Mouse (Mus musculus): ENCODE results near the gene B3galt5. TPM values are rescaled to one million over a fixed set of nuclear protein-coding genes. Genes with fewer than 3 reads are reported as not detected.

B3galt5 gene
- total RNA-seq, 1 experiment: not detected

DNA sequence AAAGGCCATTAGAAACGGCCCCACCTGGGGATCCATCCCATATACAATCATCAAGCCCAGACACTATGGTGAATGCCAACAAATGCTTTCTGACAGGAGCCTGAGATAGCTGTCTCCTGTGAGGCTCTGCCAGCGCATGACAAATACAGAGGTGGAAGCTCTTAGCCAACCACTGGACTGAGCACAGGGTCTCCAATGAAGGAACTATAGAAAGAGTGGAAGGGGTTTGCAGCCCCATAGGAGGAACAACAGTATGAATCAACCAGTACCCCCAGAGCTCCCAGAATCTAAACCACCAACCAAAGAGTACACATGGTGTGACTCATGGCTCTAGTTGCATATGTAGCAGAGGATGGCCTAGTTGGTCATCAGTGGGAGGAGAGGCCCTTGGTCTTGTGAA, 36.1 kb downstream of the B3galt5 start:
- TF ChIP-seq ZNF384 (IDR thresholded peaks at IDR 0.05; ENCODE audit: low read depth, low read length) (no peak), MAFK (IDR thresholded peaks at IDR 0.05; ENCODE audit: insufficient read depth, low read depth, low read length) (no peak), HCFC1 (IDR thresholded peaks at IDR 0.05; ENCODE audit: borderline replicate concordance, insufficient read depth, low read length) (no peak), ZC3H11A (IDR thresholded peaks at IDR 0.05; ENCODE audit: borderline replicate concordance, low read depth, low read length) (no peak)
- Histone ChIP-seq H3K4me1 (ENCODE audit: control insufficient read depth in 2 of 2, insufficient read depth in 2 of 2, low read length in 2 of 2, poor library complexity in 1 of 2) (no peaks in the 10 kb centered on the region), H3K27ac (ENCODE audit: insufficient read depth, low read depth, low read length, poor library complexity, severe bottlenecking) (no peak overlapping the region), H3K36me3 (ENCODE audit: control insufficient read depth, insufficient read depth, low read length, poor library complexity, severe bottlenecking) (no peaks in the 10 kb centered on the region), H3K4me3 (ENCODE audit: insufficient read depth in 1 of 2, low read depth in 1 of 2, low read length in 2 of 2, poor library complexity in 1 of 2, severe bottlenecking in 1 of 2) (no peak overlapping the region), H3K9ac (ENCODE audit: insufficient read depth, low read depth, low read length, poor library complexity, severe bottlenecking) (no peak overlapping the region), H3K9me3 (ENCODE audit: control insufficient read depth, insufficient read depth, low read depth, low read length) (no peaks in the 10 kb centered on the region)
- no peak for DNase-seq (ENCODE audit: low read depth, low spot score)
- in situ Hi-C loops (cut with MboI; ENCODE audit: low sequenced_read_pairs in 2 of 2, unreplicated experiment in 2 of 2): no loop called here

DNA sequence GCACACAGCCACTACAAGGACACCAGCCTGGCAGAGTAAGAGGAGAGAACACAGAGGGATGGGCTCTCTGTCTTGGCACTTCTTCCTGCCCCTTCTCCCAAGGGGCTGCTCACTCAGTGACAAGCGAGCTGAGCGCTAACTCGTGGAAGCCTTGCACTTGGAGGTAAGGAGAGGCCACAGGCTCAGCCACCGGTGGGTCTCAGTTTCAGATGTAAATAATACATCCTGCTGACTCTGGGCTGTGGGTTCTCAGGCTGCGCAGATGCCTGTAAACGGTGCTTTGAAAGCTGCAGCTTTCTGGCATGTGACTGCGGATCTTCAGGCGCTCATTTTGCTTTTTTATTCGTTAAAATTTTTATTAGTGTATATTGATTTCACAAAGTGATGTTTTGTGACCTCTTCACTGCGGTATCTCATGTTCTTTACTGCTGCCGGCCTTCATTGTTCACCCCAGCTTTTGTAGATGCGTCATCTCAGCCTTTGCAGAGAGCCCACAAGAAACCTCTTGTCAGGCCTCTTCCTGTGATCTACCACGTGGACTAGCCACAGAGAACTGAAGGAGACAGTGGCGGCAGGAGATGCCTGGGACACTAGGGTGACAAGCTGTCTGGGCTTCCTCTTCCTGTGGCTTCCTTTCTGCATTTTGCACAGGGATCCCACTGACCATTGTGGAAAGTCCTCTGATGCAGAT, 37.5 kb downstream of the B3galt5 start:
- H3K9ac ChIP-seq (ENCODE audit: insufficient read depth, low read depth, low read length, poor library complexity, severe bottlenecking): no peak overlapping the region
- in situ Hi-C loops (cut with MboI; ENCODE audit: low sequenced_read_pairs in 2 of 2, unreplicated experiment in 2 of 2): no loop called here
- no peak for TF ChIP-seq ZC3H11A (IDR thresholded peaks at IDR 0.05; ENCODE audit: borderline replicate concordance, low read depth, low read length)
- TF ChIP-seq CHD2 (IDR thresholded peaks at IDR 0.05; ENCODE audit: low read depth, low read length): no peak
- TF ChIP-seq ZNF384 (IDR thresholded peaks at IDR 0.05; ENCODE audit: low read depth, low read length): no peak
- TF ChIP-seq HCFC1 (IDR thresholded peaks at IDR 0.05; ENCODE audit: borderline replicate concordance, insufficient read depth, low read length): no peak
- no peak for TF ChIP-seq MAFK (IDR thresholded peaks at IDR 0.05; ENCODE audit: insufficient read depth, low read depth, low read length)
- H3K4me1 ChIP-seq (ENCODE audit: control insufficient read depth in 2 of 2, insufficient read depth in 2 of 2, low read length in 2 of 2, poor library complexity in 1 of 2): no peaks in the 10 kb centered on the region
- no peaks in the 10 kb centered on the region for H3K9me3 ChIP-seq (ENCODE audit: control insufficient read depth, insufficient read depth, low read depth, low read length)
- DNase-seq (ENCODE audit: low read depth, low spot score): no peak
- H3K36me3 ChIP-seq (ENCODE audit: control insufficient read depth, insufficient read depth, low read length, poor library complexity, severe bottlenecking): no peaks in the 10 kb centered on the region
- no peak overlapping the region for H3K27ac ChIP-seq (ENCODE audit: insufficient read depth, low read depth, low read length, poor library complexity, severe bottlenecking)
- H3K4me3 ChIP-seq (ENCODE audit: insufficient read depth in 1 of 2, low read depth in 1 of 2, low read length in 2 of 2, poor library complexity in 1 of 2, severe bottlenecking in 1 of 2): no peak overlapping the region

DNA sequence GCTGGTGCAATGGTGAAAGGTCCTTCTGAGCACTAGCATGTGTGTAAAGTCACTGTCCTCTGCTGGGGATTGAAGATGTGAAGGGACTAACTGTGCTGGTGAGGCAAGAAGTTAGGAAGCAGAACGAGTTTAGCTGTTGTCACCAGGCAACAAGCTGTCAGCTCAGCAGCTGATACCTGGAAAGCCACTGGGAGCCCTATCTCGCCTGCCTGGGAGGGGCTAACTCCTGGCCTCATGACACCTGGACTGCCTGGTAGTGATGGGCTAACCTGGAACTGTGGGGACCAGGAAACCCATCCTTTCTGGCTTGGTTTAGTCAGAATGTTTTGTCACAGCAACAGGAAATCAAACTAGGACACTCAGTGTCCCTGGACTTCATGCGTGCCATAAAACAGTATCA, 41.0 kb downstream of the B3galt5 start:
- TF ChIP-seq CHD2 (IDR thresholded peaks at IDR 0.05; ENCODE audit: low read depth, low read length): no peak
- TF ChIP-seq ZNF384 (IDR thresholded peaks at IDR 0.05; ENCODE audit: low read depth, low read length): no peak
- no peak for TF ChIP-seq MAFK (IDR thresholded peaks at IDR 0.05; ENCODE audit: insufficient read depth, low read depth, low read length)
- no peak for TF ChIP-seq HCFC1 (IDR thresholded peaks at IDR 0.05; ENCODE audit: borderline replicate concordance, insufficient read depth, low read length)
- no peak for TF ChIP-seq ZC3H11A (IDR thresholded peaks at IDR 0.05; ENCODE audit: borderline replicate concordance, low read depth, low read length)
- DNase-seq (ENCODE audit: low read depth, low spot score): no peak
- in situ Hi-C loops (cut with MboI; ENCODE audit: low sequenced_read_pairs in 2 of 2, unreplicated experiment in 2 of 2): no loop called here

DNA sequence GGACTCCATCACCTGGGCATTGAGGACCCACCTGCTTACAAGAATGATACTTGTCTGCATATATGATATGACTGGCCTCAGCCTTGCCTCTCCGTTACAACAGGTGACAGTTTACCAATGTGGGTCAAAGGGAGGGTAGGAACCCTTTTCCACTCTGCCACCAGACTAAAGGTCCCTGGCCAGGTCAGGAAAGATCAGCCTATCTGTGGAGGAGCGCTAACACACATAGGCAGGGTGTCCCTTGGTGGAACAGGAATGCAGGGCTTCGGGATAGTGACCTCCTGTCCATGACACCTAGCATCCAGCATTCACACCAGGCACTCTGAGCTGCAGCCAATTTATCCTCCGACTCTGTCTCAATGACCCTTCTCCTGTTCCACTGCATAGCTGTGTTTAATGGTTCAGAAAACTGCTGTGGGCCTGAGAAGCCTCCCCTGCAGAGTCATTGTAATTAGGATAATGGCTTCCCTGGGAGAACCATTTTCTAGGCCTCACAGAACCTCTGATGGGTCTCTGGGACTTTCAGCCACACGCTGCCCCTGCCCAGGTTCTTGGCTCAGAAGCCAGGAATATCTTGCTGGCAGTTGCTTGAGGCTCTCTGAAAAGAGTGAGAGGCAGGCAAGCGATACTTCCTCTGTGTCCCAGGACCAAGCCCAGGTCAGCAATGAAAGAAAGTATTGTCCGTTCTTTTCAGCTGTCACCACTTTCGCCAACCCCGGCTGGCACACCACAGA, 43.1 kb downstream of the B3galt5 start:
- Histone ChIP-seq H3K9me3 (ENCODE audit: control insufficient read depth, insufficient read depth, low read depth, low read length) (no peaks in the 10 kb centered on the region), H3K36me3 (ENCODE audit: control insufficient read depth, insufficient read depth, low read length, poor library complexity, severe bottlenecking) (no peaks in the 10 kb centered on the region), H3K9ac (ENCODE audit: insufficient read depth, low read depth, low read length, poor library complexity, severe bottlenecking) (no peak overlapping the region), H3K4me1 (ENCODE audit: control insufficient read depth in 2 of 2, insufficient read depth in 2 of 2, low read length in 2 of 2, poor library complexity in 1 of 2) (no peaks in the 10 kb centered on the region), H3K4me3 (ENCODE audit: insufficient read depth in 1 of 2, low read depth in 1 of 2, low read length in 2 of 2, poor library complexity in 1 of 2, severe bottlenecking in 1 of 2) (no peak overlapping the region), H3K27ac (ENCODE audit: insufficient read depth, low read depth, low read length, poor library complexity, severe bottlenecking) (no peak overlapping the region)
- DNase-seq (ENCODE audit: low read depth, low spot score): no peak
- in situ Hi-C loops (cut with MboI; ENCODE audit: low sequenced_read_pairs in 2 of 2, unreplicated experiment in 2 of 2): no loop called here
- TF ChIP-seq MAFK (IDR thresholded peaks at IDR 0.05; ENCODE audit: insufficient read depth, low read depth, low read length) (no peak), HCFC1 (IDR thresholded peaks at IDR 0.05; ENCODE audit: borderline replicate concordance, insufficient read depth, low read length) (no peak), ZC3H11A (IDR thresholded peaks at IDR 0.05; ENCODE audit: borderline replicate concordance, low read depth, low read length) (no peak), CHD2 (IDR thresholded peaks at IDR 0.05; ENCODE audit: low read depth, low read length) (no peak), ZNF384 (IDR thresholded peaks at IDR 0.05; ENCODE audit: low read depth, low read length) (no peak)

More for the DNA sequence above, 41.0 kb downstream of the B3galt5 start:
- Histone ChIP-seq H3K9me3 (ENCODE audit: control insufficient read depth, insufficient read depth, low read depth, low read length) (no peaks in the 10 kb centered on the region), H3K4me3 (ENCODE audit: insufficient read depth in 1 of 2, low read depth in 1 of 2, low read length in 2 of 2, poor library complexity in 1 of 2, severe bottlenecking in 1 of 2) (no peak overlapping the region), H3K9ac (ENCODE audit: insufficient read depth, low read depth, low read length, poor library complexity, severe bottlenecking) (no peak overlapping the region), H3K4me1 (ENCODE audit: control insufficient read depth in 2 of 2, insufficient read depth in 2 of 2, low read length in 2 of 2, poor library complexity in 1 of 2) (no peaks in the 10 kb centered on the region), H3K27ac (ENCODE audit: insufficient read depth, low read depth, low read length, poor library complexity, severe bottlenecking) (no peak overlapping the region), H3K36me3 (ENCODE audit: control insufficient read depth, insufficient read depth, low read length, poor library complexity, severe bottlenecking) (no peaks in the 10 kb centered on the region)
